Mouse (Mus musculus): Measurements from ENCODE around the gene Prdx5.

Gene Prdx5

GRCm38 (mm10) chr19:6877965-6878364 lies 31.9 kb downstream of the Prdx5 start:
- DNase-seq (ENCODE audit: low read depth): no peak

GRCm38 (mm10) chr19:6876799-6877198 lies 33.1 kb downstream of the Prdx5 start:
- no peak for DNase-seq (ENCODE audit: low read depth)

GRCm38 (mm10) chr19:6875834-6876233 lies 34.1 kb downstream of the Prdx5 start:
- no peak for DNase-seq (ENCODE audit: low read depth)

GRCm38 (mm10) chr19:6874257-6874656 lies 35.6 kb downstream of the Prdx5 start:
- no peak for DNase-seq (ENCODE audit: low read depth)

GRCm38 (mm10) chr19:6872701-6873100 lies 37.2 kb downstream of the Prdx5 start:
- no peak for DNase-seq (ENCODE audit: low read depth)

GRCm38 (mm10) chr19:6871574-6872271 lies 38.2 kb downstream of the Prdx5 start:
- DNase-seq (ENCODE audit: low read depth): peak; percentile 45

- DNase-seq (ENCODE audit: low read depth): peak; percentile 54
These were observed 40.6 kb downstream of the Prdx5 start for GRCm38 (mm10) chr19:6869355-6869754.

GRCm38 (mm10) chr19:6861451-6861850 lies 48.5 kb downstream of the Prdx5 start:
- DNase-seq (ENCODE audit: low read depth): no peak

GRCm38 (mm10) chr19:6860706-6861105 lies 49.2 kb downstream of the Prdx5 start:
- no peak for DNase-seq (ENCODE audit: low read depth)

GRCm38 (mm10) chr19:6859971-6860370 lies 49.9 kb downstream of the Prdx5 start:
- no peak for DNase-seq (ENCODE audit: low read depth)

- no peak for DNase-seq (ENCODE audit: low read depth)
These were observed 50.8 kb downstream of the Prdx5 start for GRCm38 (mm10) chr19:6859032-6859651.

GRCm38 (mm10) chr19:6858031-6858430 lies 51.9 kb downstream of the Prdx5 start, which contains the start of gene Ccdc88b:
Gene Ccdc88b (minus strand): TSS chr19:6858211.
- DNase-seq (ENCODE audit: low read depth): no peak

- no peak for DNase-seq (ENCODE audit: low read depth)
These were observed 52.4 kb downstream of the Prdx5 start for GRCm38 (mm10) chr19:6857391-6858005.

- no peak for DNase-seq (ENCODE audit: low read depth)
These were observed 52.9 kb downstream of the Prdx5 start for GRCm38 (mm10) chr19:6857003-6857360.

Measured in c-Kit-positive CD71-positive TER-119-negative erythroid progenitor cells, embryonic 14.5 days (primary cell).